Mouse (Mus musculus) ovary, postnatal 14 days (tissue): ENCODE data around the gene Gnat1.

Experiments
- DNase-seq: peaks from one replicate; pipeline ENCODE4 v3.0.0; 2022; ENCODE audit warnings: low spot score

Gnat1 gene

GRCm38 (mm10) chr9:107700114-107700571, 20.6 kb upstream of the Gnat1 start:
- DNase-seq = no peak

GRCm38 (mm10) chr9:107699376-107699980, 20.0 kb upstream of the Gnat1 start:
- DNase-seq = no peak

- DNase-seq = no peak
These were observed 19.2 kb upstream of the Gnat1 start for GRCm38 (mm10) chr9:107698611-107699190.

GRCm38 (mm10) chr9:107697811-107698521, 18.5 kb upstream of the Gnat1 start:
- no peak for DNase-seq

- no peak for DNase-seq
These were observed 17.5 kb upstream of the Gnat1 start for GRCm38 (mm10) chr9:107696845-107697610.

- no peak for DNase-seq
These were observed 16.6 kb upstream of the Gnat1 start for GRCm38 (mm10) chr9:107696106-107696479.

- DNase-seq = no peak
These were observed 16.1 kb upstream of the Gnat1 start for GRCm38 (mm10) chr9:107695441-107696105.

- no peak for DNase-seq
These were observed 15.1 kb upstream of the Gnat1 start for GRCm38 (mm10) chr9:107694627-107695026.

GRCm38 (mm10) chr9:107693433-107693987, 14.0 kb upstream of the Gnat1 start:
- DNase-seq = no peak

GRCm38 (mm10) chr9:107692785-107693184, 13.3 kb upstream of the Gnat1 start:
- no peak for DNase-seq

- DNase-seq = no peak
These were observed 10.9 kb upstream of the Gnat1 start for GRCm38 (mm10) chr9:107690391-107690790.

- DNase-seq = no peak
These were observed 9.4 kb upstream of the Gnat1 start for GRCm38 (mm10) chr9:107688939-107689338.

GRCm38 (mm10) chr9:107688415-107688814, 8.9 kb upstream of the Gnat1 start:
- no peak for DNase-seq

GRCm38 (mm10) chr9:107685231-107685981, 5.9 kb upstream of the Gnat1 start:
- no peak for DNase-seq

- no peak for DNase-seq
These were observed 2.9 kb upstream of the Gnat1 start for GRCm38 (mm10) chr9:107682405-107682804.

- no peak for DNase-seq
These were observed 651 bp downstream of the Gnat1 start for GRCm38 (mm10) chr9:107678861-107679260.

- DNase-seq = peak; percentile 73
These were observed 1.5 kb downstream of the Gnat1 start for GRCm38 (mm10) chr9:107677819-107678526.

- DNase-seq = no peak
These were observed 2.3 kb downstream of the Gnat1 start for GRCm38 (mm10) chr9:107677091-107677784.

GRCm38 (mm10) chr9:107676302-107676701, 3.2 kb downstream of the Gnat1 start:
- no peak for DNase-seq
